Mouse (Mus musculus) brain, embryonic 14.5 days (tissue): ENCODE data around the gene Dpf3.

ENCODE experiments used
- CTCF ChIP-seq: fragments of 200-500 bp; IDR thresholded peaks from 2 replicates; pipeline ENCODE4 v1.5.1; 2012; ENCODE audit warnings: inconsistent platforms, mild to moderate bottlenecking, moderate library complexity, borderline replicate concordance; ENCODE audit not compliant: insufficient read depth, insufficient read length; ENCODE audit errors: extremely low read depth
- POLR2A ChIP-seq: fragments of 200-500 bp; IDR thresholded peaks from 2 replicates; pipeline ENCODE4 v1.6.1; 2012; ENCODE audit warnings: mild to moderate bottlenecking, inconsistent platforms, borderline replicate concordance; ENCODE audit not compliant: poor library complexity, insufficient read depth, insufficient read length, severe bottlenecking; ENCODE audit errors: extremely low read depth

DNA sequence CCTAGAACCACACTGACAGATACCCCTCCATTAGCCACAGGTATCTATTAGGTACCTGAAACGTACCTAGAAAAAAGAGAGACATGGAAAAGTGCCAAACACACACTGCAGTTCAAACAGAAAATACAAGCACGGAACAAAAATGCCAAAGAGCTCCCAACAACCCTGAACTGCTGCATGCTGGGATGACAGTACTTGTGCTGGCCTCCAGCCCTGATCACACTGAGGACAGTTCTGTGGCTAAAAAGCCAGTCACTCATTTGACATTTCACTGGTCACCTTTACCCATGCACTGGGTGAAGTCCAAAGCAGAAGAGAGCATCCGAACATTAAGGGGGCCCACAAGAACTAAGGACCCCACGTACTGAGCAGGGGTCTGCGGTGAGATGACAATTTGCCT lies 137.8 kb downstream of the Dpf3 start:
- TF ChIP-seq POLR2A: no peak
- TF ChIP-seq CTCF: no peak
